Mouse (Mus musculus) cerebellum, postnatal 14 days (tissue): ENCODE results near the gene Bahcc1.

Experiments
- DNase-seq, 2 experiments: peaks; one replicate each; pipeline ENCODE4 v3.0.0; 2021; ENCODE audit warnings: mixed read lengths in 2 of 2

Gene Bahcc1

GRCm38 (mm10) chr11:120315832-120316689 is 83.3 kb downstream of the Bahcc1 start:
- peak; percentile 91 to 95 for DNase-seq

- DNase-seq: peak; percentile 46 to 51
Measured at GRCm38 (mm10) chr11:120316690-120317254, 84.0 kb downstream of the Bahcc1 start.

- DNase-seq: peak in 1 of 2 experiments; percentile 6
Measured at GRCm38 (mm10) chr11:120317456-120317855, 84.7 kb downstream of the Bahcc1 start.

GRCm38 (mm10) chr11:120319310-120319709 is 86.6 kb downstream of the Bahcc1 start:
- DNase-seq: no peak

- DNase-seq: no peak
Measured at GRCm38 (mm10) chr11:120320156-120320555, 87.4 kb downstream of the Bahcc1 start.

GRCm38 (mm10) chr11:120335431-120336021 is 102.8 kb downstream of the Bahcc1 start:
- DNase-seq: peak; percentile 57 to 72

- peak in 1 of 2 experiments; percentile 12 for DNase-seq
Measured at GRCm38 (mm10) chr11:120337447-120337846, 104.7 kb downstream of the Bahcc1 start.

- peak in 1 of 2 experiments; percentile 4 for DNase-seq
Measured at GRCm38 (mm10) chr11:120338786-120339185, 106.0 kb downstream of the Bahcc1 start.

GRCm38 (mm10) chr11:120339978-120340513 is 107.3 kb downstream of the Bahcc1 start:
- DNase-seq: no peak

- no peak for DNase-seq
Measured at GRCm38 (mm10) chr11:120341661-120342060, 108.9 kb downstream of the Bahcc1 start.
